Mouse (Mus musculus) neutrophil, adult 83 days (primary cell): ENCODE data around the gene Cobl. TPM values are rescaled to one million over a fixed set of nuclear protein-coding genes. Genes with fewer than 3 reads are reported as not detected.

Experiments
- total RNA-seq, 2 experiments: library from RNA; stranded (reverse); gene quantifications; one replicate each; pipeline ENCODE4 v1.2.4; 2023

Gene Cobl
- not detected for total RNA-seq

DNA sequence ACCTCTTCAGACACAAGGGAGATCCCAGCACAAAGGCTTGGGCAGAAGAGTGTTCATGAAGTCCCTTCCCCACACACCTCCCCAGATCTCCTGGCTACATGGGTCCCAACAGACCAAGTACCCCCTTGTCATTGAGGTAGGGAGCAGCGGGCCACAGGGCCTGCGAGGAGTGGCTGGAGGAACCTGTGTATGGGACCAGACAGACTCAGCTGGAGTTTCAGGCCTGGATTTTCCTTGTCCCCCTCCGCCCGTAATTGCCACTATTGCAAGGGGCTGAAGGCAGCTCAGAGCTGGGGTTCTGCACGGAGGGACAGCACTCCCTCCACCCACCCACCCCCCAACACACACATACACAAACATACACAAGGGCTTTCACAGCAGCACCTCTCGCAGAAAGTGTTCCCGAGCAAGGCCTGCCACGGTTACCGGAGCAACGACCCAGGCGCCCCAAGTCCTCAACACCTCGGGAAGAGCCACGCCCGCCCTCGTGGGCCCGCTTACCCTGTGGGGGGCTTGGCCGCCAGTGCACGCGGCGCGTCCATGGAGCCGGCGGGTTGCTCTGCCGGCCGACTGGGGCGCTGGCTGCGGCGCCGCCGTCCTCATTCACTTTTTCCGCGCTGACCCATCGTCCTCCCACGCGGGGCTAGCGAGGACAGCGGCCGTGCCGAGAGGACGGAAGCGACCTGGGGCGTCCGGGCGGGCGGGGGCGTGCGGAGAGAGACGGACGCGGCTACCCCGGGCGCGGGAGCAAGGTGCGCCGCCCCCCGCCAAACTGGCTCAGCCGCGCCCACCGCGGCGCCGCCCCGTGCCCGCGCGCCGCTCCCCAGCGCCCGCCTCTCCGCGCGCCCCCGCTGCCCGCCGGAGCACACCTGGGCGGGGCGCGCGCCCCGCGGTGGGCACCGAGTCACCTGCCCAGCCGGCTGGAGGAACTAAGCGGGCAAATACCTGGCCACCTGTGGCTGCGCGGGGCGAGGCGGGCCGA, at the start of gene Cobl:
TSS of gene Cobl (minus strand) at position 780 of the 982 bp plus-strand sequence.

